Mouse (Mus musculus): ENCODE results near the gene Trmt6.

GRCm38 (mm10) chr2:132863325-132863724 is 47.5 kb upstream of the Trmt6 start:
- TF ChIP-seq ZNF384 (IDR thresholded peaks at IDR 0.05; ENCODE audit: low read depth, low read length) = no peak
- TF ChIP-seq ZC3H11A (IDR thresholded peaks at IDR 0.05; ENCODE audit: borderline replicate concordance, low read depth, low read length) = no peak
- TF ChIP-seq CHD2 (IDR thresholded peaks at IDR 0.05; ENCODE audit: low read depth, low read length) = no peak
